Mouse (Mus musculus) right cerebral cortex, postnatal 4 days (tissue): Measurements from ENCODE around the gene Vwc2l.

Experiments
- DNase-seq: peaks from one replicate; pipeline ENCODE4 v3.0.0-alpha.2; 2022

Vwc2l gene

GRCm38 (mm10) chr1:70725655-70726066 lies at the start of gene Vwc2l:
Gene Vwc2l, plus strand, starts transcription at chr1:70725715.
- peak; percentile 67 for DNase-seq

GRCm38 (mm10) chr1:70692529-70692928 lies 33.0 kb upstream of the Vwc2l start:
- no peak for DNase-seq

DNA sequence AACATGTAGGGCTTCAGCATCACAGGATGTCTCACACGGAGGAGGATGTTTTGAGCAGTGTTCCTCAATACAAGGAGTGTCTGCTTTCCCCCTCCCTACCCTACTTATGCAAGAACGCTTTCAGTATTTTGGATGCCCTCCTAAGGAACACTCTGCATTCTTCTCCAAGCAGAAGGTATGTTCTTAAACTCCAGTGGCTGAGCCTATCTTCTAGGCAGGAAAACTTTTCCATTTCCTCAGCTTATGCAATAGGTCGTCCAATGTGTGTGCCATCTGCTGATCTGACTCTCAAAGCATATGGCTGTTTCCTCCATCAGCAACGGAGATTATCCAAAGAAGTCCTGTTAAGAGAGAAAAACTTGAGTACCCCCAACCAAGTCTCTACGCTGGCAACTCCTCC lies 25.2 kb upstream of the Vwc2l start:
- no peak for DNase-seq

GRCm38 (mm10) chr1:70703934-70704333 lies 21.6 kb upstream of the Vwc2l start:
- no peak for DNase-seq

GRCm38 (mm10) chr1:70705821-70706220 lies 19.7 kb upstream of the Vwc2l start:
- no peak for DNase-seq

DNA sequence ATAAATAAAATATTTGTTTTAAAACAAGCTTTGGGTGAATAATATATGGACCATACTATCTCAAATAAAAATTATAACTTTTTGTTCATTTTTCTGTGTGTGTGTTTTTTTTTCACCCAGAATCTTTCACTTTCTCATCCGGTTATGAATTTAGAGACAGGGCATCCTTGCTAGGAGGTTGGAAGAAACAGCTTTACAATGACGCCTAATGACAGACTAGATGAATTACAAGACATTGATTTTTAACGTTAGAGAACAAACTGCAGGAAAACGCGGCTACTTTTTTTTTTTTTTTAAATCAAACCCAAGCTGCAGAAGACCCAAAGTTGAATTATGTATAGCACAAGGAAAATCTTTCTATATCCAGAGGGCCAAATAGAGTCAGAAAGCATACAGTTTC lies 470 bp upstream of the Vwc2l start:
- DNase-seq: no peak

- DNase-seq: no peak
These were observed 61.6 kb downstream of the Vwc2l start for GRCm38 (mm10) chr1:70787146-70787545.

GRCm38 (mm10) chr1:70791636-70792035 lies 66.1 kb downstream of the Vwc2l start:
- no peak for DNase-seq

GRCm38 (mm10) chr1:70795094-70795493 lies 69.6 kb downstream of the Vwc2l start:
- no peak for DNase-seq

GRCm38 (mm10) chr1:70803401-70803800 lies 77.9 kb downstream of the Vwc2l start:
- no peak for DNase-seq

GRCm38 (mm10) chr1:70823111-70823510 lies 97.6 kb downstream of the Vwc2l start:
- no peak for DNase-seq

DNA sequence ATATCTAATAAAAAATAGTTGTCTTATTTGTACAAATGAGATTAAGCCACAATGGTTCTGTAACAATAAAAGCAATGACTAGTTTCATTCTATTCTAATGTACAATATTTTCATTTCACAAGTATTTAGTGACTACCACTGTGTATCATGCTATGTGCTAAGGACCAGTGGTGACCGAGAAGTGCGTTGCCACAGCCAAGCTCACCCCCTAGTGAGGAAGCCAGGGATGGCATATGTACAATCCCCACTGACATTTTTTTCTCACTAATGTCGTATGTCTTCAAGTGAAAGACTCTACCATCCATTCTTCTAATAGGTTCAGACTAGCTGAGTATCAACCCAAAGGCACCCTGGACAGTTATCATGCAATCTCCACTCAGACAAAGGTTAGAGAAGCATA lies 107.7 kb downstream of the Vwc2l start:
- no peak for DNase-seq

- DNase-seq: no peak
These were observed 116.7 kb downstream of the Vwc2l start for GRCm38 (mm10) chr1:70842222-70842621.

DNA sequence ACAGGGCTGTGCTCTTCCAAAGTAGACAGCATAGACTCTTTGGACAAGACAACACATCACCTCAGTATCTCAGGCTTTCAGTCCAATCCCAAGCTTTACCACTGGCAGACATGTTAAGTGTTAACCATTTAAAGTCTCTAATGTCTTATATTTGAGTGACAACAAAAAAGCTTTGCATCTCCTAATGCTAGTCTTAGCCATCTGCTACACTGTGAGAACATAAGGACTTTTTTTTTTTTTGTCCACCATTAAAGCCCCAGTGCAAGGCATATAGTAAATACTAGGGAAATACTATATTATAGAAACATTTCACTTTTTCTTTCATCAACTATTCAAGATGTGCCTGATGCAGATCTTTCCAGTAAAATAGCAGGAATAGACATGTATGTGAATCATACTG lies 119.8 kb downstream of the Vwc2l start:
- DNase-seq: no peak

DNA sequence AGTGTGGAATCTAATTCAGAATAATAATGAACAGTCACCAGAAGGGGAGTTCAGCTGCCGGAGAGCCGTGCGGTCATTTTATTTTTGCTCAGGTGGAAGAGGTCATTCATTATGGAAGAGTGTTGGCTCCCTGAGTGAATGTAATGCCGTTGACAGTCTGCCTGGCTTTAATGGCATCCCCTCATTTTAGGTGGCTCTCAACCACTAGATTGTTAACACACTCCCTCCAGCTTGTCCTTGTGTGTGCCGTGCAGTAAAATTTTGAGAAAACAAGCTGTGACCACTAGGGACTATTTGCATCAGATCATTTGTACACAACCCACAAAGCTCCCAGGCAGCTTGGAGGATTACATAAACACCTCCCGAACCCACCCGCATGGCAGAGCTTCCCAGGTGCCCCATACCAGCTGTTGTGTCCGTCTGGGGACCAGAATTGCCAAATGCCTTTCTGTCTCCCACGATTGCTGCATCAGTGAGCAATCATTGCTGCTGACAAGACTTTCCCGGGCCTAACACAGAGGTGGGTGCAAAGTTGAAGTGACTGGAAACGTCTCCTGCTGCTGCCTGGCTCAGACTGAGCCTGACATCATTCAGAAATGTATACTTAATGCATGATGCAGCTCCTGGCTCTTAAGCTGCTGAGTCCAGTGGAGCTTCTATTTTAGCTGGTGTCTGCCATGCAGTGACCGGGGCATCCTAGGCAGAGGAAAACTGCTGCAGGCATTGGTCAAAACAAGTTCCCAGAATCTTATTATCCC lies 126.3 kb downstream of the Vwc2l start:
- DNase-seq: no peak

- DNase-seq: no peak
These were observed 127.9 kb downstream of the Vwc2l start for GRCm38 (mm10) chr1:70853446-70853845.

- no peak for DNase-seq
These were observed 130.4 kb downstream of the Vwc2l start for GRCm38 (mm10) chr1:70855912-70856311.

DNA sequence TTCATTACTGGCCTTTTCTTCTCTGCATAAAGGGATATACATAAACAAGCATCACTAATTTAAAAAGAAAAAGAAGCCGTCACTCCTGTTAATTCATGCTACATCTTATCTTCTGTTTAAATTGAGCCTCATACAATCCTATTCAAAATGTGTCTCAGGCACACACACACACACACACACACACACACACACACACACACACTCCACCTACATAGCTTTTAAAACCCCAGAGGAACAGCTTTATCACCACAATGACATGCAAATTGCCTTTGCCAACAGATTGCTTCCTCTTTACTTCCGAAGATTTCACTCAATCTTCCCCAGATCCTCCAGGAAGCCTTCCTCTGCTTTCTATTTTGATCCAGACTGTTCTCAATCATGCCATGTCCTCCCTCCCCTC lies 136.2 kb downstream of the Vwc2l start:
- no peak for DNase-seq

DNA sequence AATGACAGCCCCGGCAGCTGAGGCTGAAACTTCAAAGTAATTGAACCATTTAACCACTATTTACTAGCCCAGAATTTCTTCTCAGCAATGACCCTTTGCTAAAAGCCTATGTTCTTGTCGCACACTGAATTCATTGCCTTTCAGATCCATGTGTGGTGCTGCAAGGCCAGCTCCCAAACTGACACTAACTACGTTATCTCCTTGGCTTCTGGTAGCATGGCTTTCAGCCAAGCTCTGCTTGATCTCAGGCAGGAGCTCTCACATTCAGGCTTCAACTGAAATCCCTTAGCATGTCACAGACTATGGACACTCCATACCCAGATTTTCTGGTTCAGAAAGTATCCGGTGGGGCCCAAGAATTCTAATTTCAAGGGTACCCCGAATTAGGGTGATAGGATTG lies 140.6 kb downstream of the Vwc2l start:
- no peak for DNase-seq

- no peak for DNase-seq
These were observed 155.0 kb downstream of the Vwc2l start for GRCm38 (mm10) chr1:70880496-70880895.

- no peak for DNase-seq
These were observed 155.8 kb downstream of the Vwc2l start for GRCm38 (mm10) chr1:70881269-70881668.

DNA sequence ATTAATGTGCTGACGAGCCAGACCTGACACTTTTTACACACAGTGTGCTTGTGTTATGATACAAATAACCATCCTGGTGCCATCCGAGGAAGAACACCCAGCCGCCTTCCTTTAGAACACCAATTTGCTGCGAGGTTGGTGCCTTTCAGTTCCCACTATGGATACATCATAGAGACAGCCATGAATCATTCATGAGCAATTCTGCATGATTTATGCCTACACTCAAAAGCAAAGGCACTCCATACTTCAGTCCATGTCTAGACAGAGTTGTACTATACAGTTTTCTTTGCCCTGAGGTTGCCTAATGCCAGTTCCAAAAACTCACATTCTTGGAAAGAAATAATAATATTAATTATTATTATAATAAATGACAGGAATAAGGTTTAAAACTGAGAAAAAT lies 158.6 kb downstream of the Vwc2l start:
- DNase-seq: no peak

GRCm38 (mm10) chr1:70902311-70902710 lies 176.8 kb downstream of the Vwc2l start:
- no peak for DNase-seq

GRCm38 (mm10) chr1:70907366-70907765 lies 181.9 kb downstream of the Vwc2l start:
- DNase-seq: no peak

DNA sequence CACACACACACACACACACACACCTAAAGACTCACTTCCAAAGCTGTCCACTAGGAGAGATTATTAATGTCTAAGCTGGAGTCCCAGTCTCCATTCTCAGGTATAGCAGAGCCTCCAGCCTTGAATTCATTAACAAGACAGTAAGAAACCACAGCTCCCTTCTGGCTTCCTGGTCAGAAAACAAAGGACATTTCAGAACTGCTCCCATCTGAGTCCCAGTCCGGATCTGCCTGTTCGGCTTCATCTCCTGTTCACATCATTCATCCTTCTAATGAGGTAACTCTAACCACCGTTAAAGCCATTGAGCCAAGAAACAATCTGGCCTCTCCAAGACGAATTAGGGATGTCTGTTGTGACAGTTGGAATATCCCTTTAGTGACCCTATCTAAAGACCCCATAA lies 185.7 kb downstream of the Vwc2l start:
- no peak for DNase-seq
